Mouse (Mus musculus) layer of hippocampus, adult 18-20 months (tissue): Measurements from ENCODE around the gene Ntrk2. TPM values are rescaled to one million over a fixed set of nuclear protein-coding genes. Genes with fewer than 3 reads are reported as not detected.
A peak's percentile ranks its signal among the peaks of the same experiment; 100 is the strongest.

Experiments used
- DNase-seq, 2 experiments: peaks; one replicate each; pipeline ENCODE4 v3.0.0; 2022; ENCODE audit warnings: low spot score in 2 of 2
- total RNA-seq, 2 experiments: library from RNA; stranded (reverse); gene quantifications; 2 replicates each; pipeline ENCODE4 v1.2.3; 2021

The Ntrk2 gene
- total RNA-seq, 2 experiments from 2014 or later, result 333 to 338 TPM

- DNase-seq, result no peak
Measured at GRCm38 (mm10) chr13:58960321-58960720, 154.0 kb downstream of the Ntrk2 start.

GRCm38 (mm10) chr13:58964701-58965359, 158.5 kb downstream of the Ntrk2 start:
- DNase-seq, result peak in 1 of 2 experiments; percentile 35

GRCm38 (mm10) chr13:58965826-58966225, 159.5 kb downstream of the Ntrk2 start:
- DNase-seq, result no peak

GRCm38 (mm10) chr13:58966466-58966865, 160.1 kb downstream of the Ntrk2 start:
- DNase-seq, result no peak

GRCm38 (mm10) chr13:58968168-58968567, 161.8 kb downstream of the Ntrk2 start:
- no peak for DNase-seq

GRCm38 (mm10) chr13:58971449-58971903, 165.1 kb downstream of the Ntrk2 start:
- DNase-seq, result peak in 1 of 2 experiments; percentile 12

GRCm38 (mm10) chr13:58972511-58972910, 166.1 kb downstream of the Ntrk2 start:
- no peak for DNase-seq

- DNase-seq, result no peak
Measured at GRCm38 (mm10) chr13:58996447-58996846, 190.1 kb downstream of the Ntrk2 start.

- DNase-seq, result no peak
Measured at GRCm38 (mm10) chr13:58997763-58998162, 191.4 kb downstream of the Ntrk2 start.

- DNase-seq, result no peak
Measured at GRCm38 (mm10) chr13:58999373-59000053, 193.1 kb downstream of the Ntrk2 start.

GRCm38 (mm10) chr13:59002943-59003806, 196.8 kb downstream of the Ntrk2 start:
- no peak for DNase-seq

- no peak for DNase-seq
Measured at GRCm38 (mm10) chr13:59003807-59004173, 197.4 kb downstream of the Ntrk2 start.

- no peak for DNase-seq
Measured at GRCm38 (mm10) chr13:59004579-59004978, 198.2 kb downstream of the Ntrk2 start.

- DNase-seq, result no peak
Measured at GRCm38 (mm10) chr13:59009855-59010254, 203.5 kb downstream of the Ntrk2 start.

- peak in 1 of 2 experiments; percentile 17 for DNase-seq
Measured at GRCm38 (mm10) chr13:59010893-59011529, 204.6 kb downstream of the Ntrk2 start.

- DNase-seq, result peak; percentile 66 to 73
Measured at GRCm38 (mm10) chr13:59011530-59011903, 205.1 kb downstream of the Ntrk2 start.

- no peak for DNase-seq
Measured at GRCm38 (mm10) chr13:59015360-59015759, 209.0 kb downstream of the Ntrk2 start.

GRCm38 (mm10) chr13:59017121-59017520, 210.8 kb downstream of the Ntrk2 start:
- no peak for DNase-seq

GRCm38 (mm10) chr13:59022251-59023042, 216.1 kb downstream of the Ntrk2 start:
- no peak for DNase-seq

- DNase-seq, result no peak
Measured at GRCm38 (mm10) chr13:59025653-59026052, 219.3 kb downstream of the Ntrk2 start.
